In the genomic region with DNA sequence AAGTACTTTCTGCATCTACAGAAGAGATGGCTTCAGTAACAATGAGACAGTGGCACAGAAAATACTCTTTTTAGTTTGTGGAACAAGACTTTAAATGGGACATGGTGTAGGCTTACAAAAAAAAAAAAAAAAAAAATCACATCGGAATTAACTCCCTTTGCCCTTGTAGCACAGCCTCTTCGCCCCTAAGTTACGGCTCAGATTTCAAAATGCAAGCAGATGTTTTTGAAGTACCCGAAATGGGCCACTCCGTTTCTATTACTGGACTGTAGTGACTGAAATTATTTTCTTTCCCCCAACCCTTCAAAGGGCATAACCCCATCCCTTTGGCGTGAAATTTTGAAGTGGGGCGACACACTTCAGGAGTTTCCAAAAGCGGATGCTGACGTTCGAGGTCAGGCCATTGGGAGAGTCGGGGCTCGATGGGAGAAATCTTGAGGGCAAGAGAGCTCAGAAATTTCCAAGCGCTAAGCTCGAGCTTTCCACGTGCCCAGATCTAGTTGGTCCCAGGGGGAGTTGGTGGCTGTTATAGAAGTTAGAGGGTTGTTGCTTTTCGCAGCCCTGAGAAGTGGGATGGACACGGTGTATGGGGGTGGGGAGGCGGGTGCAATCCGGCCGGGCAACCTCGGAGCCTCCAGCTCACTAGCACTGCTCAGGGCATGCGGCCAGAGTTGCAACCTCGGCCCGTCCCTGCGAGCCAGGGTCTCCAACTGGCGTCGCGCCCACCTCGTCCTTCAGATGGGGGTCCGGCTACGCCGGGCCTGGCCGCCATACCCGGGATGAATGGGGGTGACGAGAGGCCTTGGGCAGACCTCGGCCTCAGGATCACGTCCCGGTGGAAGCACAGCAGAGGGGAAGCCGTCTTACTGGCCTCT, we compare ENCODE assay signal across 8 mouse cellular contexts. TPM values are rescaled to one million over a fixed set of nuclear protein-coding genes. Genes with fewer than 3 reads are reported as not detected.
DNase-seq lines count a peak whose midpoint lies in the region; ATAC-seq lines count a peak whose summit lies in the region.

A gene (plus strand): TSS at position 729 of the 875 bp plus-strand sequence.

- intact Hi-C loops in left cerebral cortex, postnatal 10 days (cut with DNase I): loop anchor here (2.0 kb wide), 1 partner anchor 15 kb away; a partner anchor contains a TSS

- H3K36me3 ChIP-seq in forebrain, embryonic 15.5 days: no peaks in the 10 kb centered on the region
- H3K36me3 ChIP-seq in hindbrain, embryonic 11.5 days (ENCODE audit: control insufficient read depth, insufficient read depth, low read length): no peaks in the 10 kb centered on the region
- H3K36me3 ChIP-seq in megakaryocyte, embryonic 14.5 days (replicated peaks; ENCODE audit: low read length): peaks cover 52% of the 10 kb centered on the region
- no peaks in the 10 kb centered on the region for H3K36me3 ChIP-seq in splenic B cell, adult 2 months (ENCODE audit: control insufficient read depth, insufficient read depth, low read length, poor library complexity, severe bottlenecking)

- peaks cover 38% of the 10 kb centered on the region for H3K4me1 ChIP-seq in forebrain, embryonic 15.5 days
- H3K4me1 ChIP-seq in hindbrain, embryonic 11.5 days (replicated peaks; ENCODE audit: control insufficient read depth, insufficient read depth, low read length): no peaks in the 10 kb centered on the region; the same call in 1 of the 2 replicates
- peaks cover 84% of the 10 kb centered on the region for H3K4me1 ChIP-seq in megakaryocyte, embryonic 14.5 days

- under 1% methylated on average over 39 of the region's 39 CpGs for WGBS in forebrain, embryonic 15.5 days
- under 1% methylated on average over 39 of the region's 39 CpGs for WGBS in hindbrain, embryonic 11.5 days

- peak; percentile 62 for DNase-seq in CD4-positive, CD25-positive, alpha-beta regulatory T cell, adult 2 months (ENCODE audit: low read depth, low spot score)
- DNase-seq in cerebellum, adult 11 months: peak; percentile 80
- DNase-seq in hindbrain, embryonic 11.5 days (ENCODE audit: low spot score): peak; percentile 76
- peak; percentile 53 to 86 for DNase-seq in left cerebral cortex, postnatal 10 days (ENCODE audit: extremely low spot score in 1 of 2, low spot score in 2 of 2)
- DNase-seq in splenic B cell, adult 2 months (ENCODE audit: low read depth, low spot score): peak; percentile 67

- H3K4me3 ChIP-seq in forebrain, embryonic 15.5 days: peak within 1 kb of the TSS; percentile 96
- H3K4me3 ChIP-seq in hindbrain, embryonic 11.5 days (ENCODE audit: low read depth, low read length): peak within 1 kb of the TSS; percentile 91
- peak within 1 kb of the TSS; percentile 100 for H3K4me3 ChIP-seq in megakaryocyte, embryonic 14.5 days (replicated peaks)

- no peaks in the 10 kb centered on the region for H3K9me3 ChIP-seq in forebrain, embryonic 15.5 days
- H3K9me3 ChIP-seq in hindbrain, embryonic 11.5 days (ENCODE audit: control insufficient read depth, low read length): no peaks in the 10 kb centered on the region
- H3K9me3 ChIP-seq in megakaryocyte, embryonic 14.5 days: no peaks in the 10 kb centered on the region

- H3K4me2 ChIP-seq in forebrain, embryonic 15.5 days (replicated peaks): peak within 1 kb of the TSS; percentile 89
- H3K4me2 ChIP-seq in hindbrain, embryonic 11.5 days (replicated peaks; ENCODE audit: low read depth, low read length): peak within 1 kb of the TSS; percentile 75

- H3K9ac ChIP-seq in forebrain, embryonic 15.5 days (replicated peaks): peak within 1 kb of the TSS; percentile 100
- peak within 1 kb of the TSS; percentile 100 for H3K9ac ChIP-seq in hindbrain, embryonic 11.5 days (ENCODE audit: low read depth, low read length)

- H3K27ac ChIP-seq in forebrain, embryonic 15.5 days (replicated peaks): peak within 1 kb of the TSS; percentile 95
- peak within 1 kb of the TSS; percentile 97 for H3K27ac ChIP-seq in hindbrain, embryonic 11.5 days (ENCODE audit: low read depth, low read length)

- H3K27me3 ChIP-seq in forebrain, embryonic 15.5 days: no peaks in the 10 kb centered on the region
- H3K27me3 ChIP-seq in hindbrain, embryonic 11.5 days (ENCODE audit: control insufficient read depth, insufficient read depth, low read length): no peaks in the 10 kb centered on the region
- no peaks in the 10 kb centered on the region for H3K27me3 ChIP-seq in megakaryocyte, embryonic 14.5 days (replicated peaks)
- no peaks in the 10 kb centered on the region for H3K27me3 ChIP-seq in splenic B cell, adult 2 months (ENCODE audit: control insufficient read depth, insufficient read depth, low read length, poor library complexity, severe bottlenecking)

- no peak for ATAC-seq in CD4-positive, CD25-positive, alpha-beta regulatory T cell, adult 4 months
- ATAC-seq in forebrain, embryonic 15.5 days (replicated peaks): peak; percentile 49
- ATAC-seq in hindbrain, embryonic 11.5 days (ENCODE audit: low FRiP score): peak; percentile 73

RNA-seq across cellular contexts. Expression of the gene that starts here (rescaled TPM):
- 1 to 10 TPM; 2.3 to 4.5 TPM for polyA plus RNA-seq in CD4-positive, CD25-positive, alpha-beta regulatory T cell, adult 4 months (2017; shearing (Covaris generic))
- 20.8 and 23.8 TPM in 2 replicates for polyA plus RNA-seq in forebrain, embryonic 15.5 days (2015; fragmentation: Nextera tagmentation; extraction: Ambion mirVana)
- 5.2 and 7.3 TPM in 2 replicates for polyA plus RNA-seq in hindbrain, embryonic 11.5 days (2014; fragmentation: Nextera tagmentation; extraction: Ambion mirVana)
- 10 to 100 TPM; 20.1 to 20.7 TPM for total RNA-seq in left cerebral cortex, postnatal 10 days (2021)
- 73.5 and 168 TPM in 2 replicates for polyA plus RNA-seq in megakaryocyte, embryonic 14.5 days (2012; ENCODE audit: insufficient read depth, low replicate concordance)
